Mouse (Mus musculus): ENCODE data around the gene Nudt5.

Nudt5 gene

GRCm38 (mm10) chr2:5869746-5870145, 24.9 kb downstream of the Nudt5 start:
- no peak for DNase-seq

GRCm38 (mm10) chr2:5877446-5877845, 32.6 kb downstream of the Nudt5 start:
- no peak for DNase-seq

- no peak for DNase-seq
Observed at GRCm38 (mm10) chr2:5888865-5889264, 44.0 kb downstream of the Nudt5 start.

- DNase-seq = no peak
Observed at GRCm38 (mm10) chr2:5889412-5889811, 44.6 kb downstream of the Nudt5 start.

- no peak for DNase-seq
Observed at GRCm38 (mm10) chr2:5894296-5894695, 49.5 kb downstream of the Nudt5 start.

GRCm38 (mm10) chr2:5894843-5895570, 50.2 kb downstream of the Nudt5 start, which contains the start of gene Sec61a2:
Sec61a2 (minus strand) TSS chr2:5895432.
- DNase-seq = peak; percentile 99

- DNase-seq = peak; percentile 22
Observed at GRCm38 (mm10) chr2:5900145-5900544, 55.3 kb downstream of the Nudt5 start.

- peak; percentile 32 for DNase-seq
Observed at GRCm38 (mm10) chr2:5906092-5906491, 61.3 kb downstream of the Nudt5 start.

GRCm38 (mm10) chr2:5906625-5907024, 61.8 kb downstream of the Nudt5 start:
- DNase-seq = peak; percentile 18

- no peak for DNase-seq
Observed at GRCm38 (mm10) chr2:5911282-5911965, 66.6 kb downstream of the Nudt5 start.

Measured in kidney, postnatal 14 days (tissue).